Mouse (Mus musculus): ENCODE data around the gene March8. TPM values are rescaled to one million over a fixed set of nuclear protein-coding genes. Genes with fewer than 3 reads are reported as not detected.

The March8 gene
- polyA plus RNA-seq, 1 experiment from 2014 or later, result 91.7 TPM

- Histone ChIP-seq H3K9ac (ENCODE audit: low read depth, low read length) (no peak overlapping the region), H3K4me2 (ENCODE audit: low read depth, low read length) (no peak overlapping the region), H3K9me3 (replicated peaks; ENCODE audit: control insufficient read depth, low read length) (no peaks in the 10 kb centered on the region), H3K4me1 (ENCODE audit: control insufficient read depth, low read depth, low read length) (no peaks in the 10 kb centered on the region), H3K36me3 (ENCODE audit: control insufficient read depth, insufficient read depth) (peaks cover 57% of the 10 kb centered on the region), H3K27me3 (ENCODE audit: control insufficient read depth, insufficient read depth, low read depth, low read length) (no peaks in the 10 kb centered on the region), H3K4me3 (ENCODE audit: low read depth, low read length) (no peak overlapping the region), H3K27ac (ENCODE audit: low read length) (no peak overlapping the region)
- WGBS (ENCODE audit: insufficient replicate concordance), result 61% methylated on average over 6 of the region's 6 CpGs
- no peak for ATAC-seq (ENCODE audit: low read depth)
Measured at GRCm38 (mm10) chr6:116407956-116408657, 70.3 kb downstream of the March8 start.

GRCm38 (mm10) chr6:116410436-116410835 lies 72.6 kb downstream of the March8 start:
- no peaks in the 10 kb centered on the region for H3K27me3 ChIP-seq (ENCODE audit: control insufficient read depth, insufficient read depth, low read depth, low read length)
- H3K4me1 ChIP-seq (ENCODE audit: control insufficient read depth, low read depth, low read length), result no peaks in the 10 kb centered on the region
- H3K36me3 ChIP-seq (ENCODE audit: control insufficient read depth, insufficient read depth), result peaks cover 47% of the 10 kb centered on the region
- H3K4me2 ChIP-seq (ENCODE audit: low read depth, low read length), result no peak overlapping the region
- H3K4me3 ChIP-seq (ENCODE audit: low read depth, low read length), result no peak overlapping the region
- ATAC-seq (ENCODE audit: low read depth), result no peak
- H3K9me3 ChIP-seq (replicated peaks; ENCODE audit: control insufficient read depth, low read length), result no peaks in the 10 kb centered on the region
- H3K27ac ChIP-seq (ENCODE audit: low read length), result no peak overlapping the region
- WGBS (ENCODE audit: insufficient replicate concordance), result 96% methylated on average over 10 of the region's 10 CpGs
- H3K9ac ChIP-seq (ENCODE audit: low read depth, low read length), result no peak overlapping the region

- H3K9ac ChIP-seq (ENCODE audit: low read depth, low read length), result no peak overlapping the region
- H3K27ac ChIP-seq (ENCODE audit: low read length), result no peak overlapping the region
- no peaks in the 10 kb centered on the region for H3K9me3 ChIP-seq (replicated peaks; ENCODE audit: control insufficient read depth, low read length)
- peaks cover 35% of the 10 kb centered on the region for H3K36me3 ChIP-seq (ENCODE audit: control insufficient read depth, insufficient read depth)
- no peaks in the 10 kb centered on the region; the same call in 1 of the 2 replicates for H3K4me1 ChIP-seq (ENCODE audit: control insufficient read depth, low read depth, low read length)
- no peaks in the 10 kb centered on the region for H3K27me3 ChIP-seq (ENCODE audit: control insufficient read depth, insufficient read depth, low read depth, low read length)
- H3K4me2 ChIP-seq (ENCODE audit: low read depth, low read length), result no peak overlapping the region
- WGBS (ENCODE audit: insufficient replicate concordance), result 89% methylated on average over 3 of the region's 3 CpGs
- ATAC-seq (ENCODE audit: low read depth), result no peak
- H3K4me3 ChIP-seq (ENCODE audit: low read depth, low read length), result no peak overlapping the region
Measured at GRCm38 (mm10) chr6:116411716-116412115, 73.9 kb downstream of the March8 start.

GRCm38 (mm10) chr6:116412546-116413325 lies 74.9 kb downstream of the March8 start:
- Histone ChIP-seq H3K9ac (ENCODE audit: low read depth, low read length) (no peak overlapping the region), H3K27me3 (ENCODE audit: control insufficient read depth, insufficient read depth, low read depth, low read length) (no peaks in the 10 kb centered on the region), H3K4me3 (ENCODE audit: low read depth, low read length) (no peak overlapping the region), H3K4me2 (ENCODE audit: low read depth, low read length) (no peak overlapping the region), H3K9me3 (replicated peaks; ENCODE audit: control insufficient read depth, low read length) (no peaks in the 10 kb centered on the region), H3K27ac (ENCODE audit: low read length) (no peak overlapping the region), H3K4me1 (ENCODE audit: control insufficient read depth, low read depth, low read length) (no peaks in the 10 kb centered on the region; the same call in 1 of the 2 replicates), H3K36me3 (ENCODE audit: control insufficient read depth, insufficient read depth) (peaks cover 27% of the 10 kb centered on the region)
- WGBS (ENCODE audit: insufficient replicate concordance), result 86% methylated on average over 14 of the region's 14 CpGs
- peak; percentile 14; the same call in 1 of the 2 replicates for ATAC-seq (ENCODE audit: low read depth)

GRCm38 (mm10) chr6:116415126-116415676 lies 77.4 kb downstream of the March8 start:
- H3K36me3 ChIP-seq (ENCODE audit: control insufficient read depth, insufficient read depth), result peaks cover 6% of the 10 kb centered on the region
- WGBS (ENCODE audit: insufficient replicate concordance), result 79% methylated on average over 12 of the region's 12 CpGs
- H3K4me2 ChIP-seq (ENCODE audit: low read depth, low read length), result no peak overlapping the region
- no peaks in the 10 kb centered on the region for H3K9me3 ChIP-seq (replicated peaks; ENCODE audit: control insufficient read depth, low read length)
- H3K27ac ChIP-seq (ENCODE audit: low read length), result no peak overlapping the region
- ATAC-seq (ENCODE audit: low read depth), result no peak
- H3K27me3 ChIP-seq (ENCODE audit: control insufficient read depth, insufficient read depth, low read depth, low read length), result no peaks in the 10 kb centered on the region
- H3K4me1 ChIP-seq (ENCODE audit: control insufficient read depth, low read depth, low read length), result no peaks in the 10 kb centered on the region; the same call in 1 of the 2 replicates
- no peak overlapping the region for H3K4me3 ChIP-seq (ENCODE audit: low read depth, low read length)
- no peak overlapping the region for H3K9ac ChIP-seq (ENCODE audit: low read depth, low read length)

GRCm38 (mm10) chr6:116416000-116416552 lies 78.3 kb downstream of the March8 start:
- Histone ChIP-seq H3K4me1 (ENCODE audit: control insufficient read depth, low read depth, low read length) (no peaks in the 10 kb centered on the region; the same call in 1 of the 2 replicates), H3K9ac (ENCODE audit: low read depth, low read length) (no peak overlapping the region), H3K4me3 (ENCODE audit: low read depth, low read length) (no peak overlapping the region), H3K36me3 (ENCODE audit: control insufficient read depth, insufficient read depth) (no peaks in the 10 kb centered on the region; the same call in 1 of the 2 replicates), H3K9me3 (replicated peaks; ENCODE audit: control insufficient read depth, low read length) (no peaks in the 10 kb centered on the region), H3K4me2 (ENCODE audit: low read depth, low read length) (no peak overlapping the region), H3K27me3 (ENCODE audit: control insufficient read depth, insufficient read depth, low read depth, low read length) (no peaks in the 10 kb centered on the region), H3K27ac (ENCODE audit: low read length) (no peak overlapping the region)
- 54% methylated on average over 6 of the region's 6 CpGs for WGBS (ENCODE audit: insufficient replicate concordance)
- ATAC-seq (ENCODE audit: low read depth), result no peak

GRCm38 (mm10) chr6:116417518-116418315 lies 79.9 kb downstream of the March8 start:
- H3K27me3 ChIP-seq (ENCODE audit: control insufficient read depth, insufficient read depth, low read depth, low read length), result no peaks in the 10 kb centered on the region
- H3K9me3 ChIP-seq (replicated peaks; ENCODE audit: control insufficient read depth, low read length), result no peaks in the 10 kb centered on the region
- H3K9ac ChIP-seq (ENCODE audit: low read depth, low read length), result no peak overlapping the region
- 37% methylated on average over 6 of the region's 6 CpGs for WGBS (ENCODE audit: insufficient replicate concordance)
- ATAC-seq (ENCODE audit: low read depth), result 0 out of 2 replicates have a peak, but pooled peaks have one; percentile 22
- H3K4me2 ChIP-seq (ENCODE audit: low read depth, low read length), result no peak overlapping the region
- no peaks in the 10 kb centered on the region for H3K36me3 ChIP-seq (ENCODE audit: control insufficient read depth, insufficient read depth)
- H3K27ac ChIP-seq (ENCODE audit: low read length), result no peak overlapping the region
- no peak overlapping the region for H3K4me3 ChIP-seq (ENCODE audit: low read depth, low read length)
- no peaks in the 10 kb centered on the region; the same call in 1 of the 2 replicates for H3K4me1 ChIP-seq (ENCODE audit: control insufficient read depth, low read depth, low read length)

- no peaks in the 10 kb centered on the region; the same call in 1 of the 2 replicates for H3K4me1 ChIP-seq (ENCODE audit: control insufficient read depth, low read depth, low read length)
- H3K9me3 ChIP-seq (replicated peaks; ENCODE audit: control insufficient read depth, low read length), result no peaks in the 10 kb centered on the region
- H3K4me3 ChIP-seq (ENCODE audit: low read depth, low read length), result no peak overlapping the region
- H3K36me3 ChIP-seq (ENCODE audit: control insufficient read depth, insufficient read depth), result no peaks in the 10 kb centered on the region
- H3K27me3 ChIP-seq (ENCODE audit: control insufficient read depth, insufficient read depth, low read depth, low read length), result no peaks in the 10 kb centered on the region
- no peak overlapping the region for H3K4me2 ChIP-seq (ENCODE audit: low read depth, low read length)
- H3K27ac ChIP-seq (ENCODE audit: low read length), result no peak overlapping the region
- ATAC-seq (ENCODE audit: low read depth), result no peak
- no peak overlapping the region for H3K9ac ChIP-seq (ENCODE audit: low read depth, low read length)
- WGBS (ENCODE audit: insufficient replicate concordance), result 74% methylated on average over 1 of the region's 1 CpGs
Measured at GRCm38 (mm10) chr6:116418487-116418886, 80.7 kb downstream of the March8 start.

All from liver, embryonic 16.5 days (tissue).